Mouse (Mus musculus) Patski (cell line): ENCODE results near the gene Mbnl2. TPM values are rescaled to one million over a fixed set of nuclear protein-coding genes. Genes with fewer than 3 reads are reported as not detected.

Source experiments
- ATAC-seq: fragments of 100-300 bp; one replicate; pipeline ENCODE4 v1.8.0; 2021
- CTCF ChIA-PET: fragments of 350-600 bp; sonication (Branson Sonifier 250); formaldehyde crosslinking; loops from one replicate; lab custom pipeline; 2022; ENCODE audit warnings: inconsistent platforms; lab: Charles Lee
- POLR2A ChIA-PET: fragments of 350-600 bp; sonication (Branson Sonifier 250); formaldehyde crosslinking; loops from one replicate; lab custom pipeline; 2022; ENCODE audit warnings: antibody characterized with exemption, inconsistent platforms; lab: Charles Lee
- DNase-seq: peaks from one replicate; pipeline ENCODE4 v3.0.0-alpha.2; 2011; ENCODE audit warnings: low read depth, low spot score
- H3K27me3 ChIP-seq: fragments of 371-371 bp; one replicate; pipeline ENCODE4 v1.5.1; 2021
- CTCF ChIP-seq: fragments of 100-300 bp; IDR thresholded peaks from one replicate; pipeline ENCODE4 v1.5.1; 2021
- in situ Hi-C: fragments of 300-500 bp; cut with MboI; formaldehyde crosslinking; loops from 3 replicates; pipeline ENCODE4 v1.11.1; 2018; ENCODE audit warnings: low pct_unique_long_range_greater_than_20kb, mixed read lengths
- polyA plus RNA-seq: library from polyadenylated mRNA; unstranded; gene quantifications from one replicate; pipeline ENCODE4 v1.2.3, GENCODE M21; 2021

The Mbnl2 gene
- polyA plus RNA-seq, 1 experiment from 2014 or later = 132 TPM

- ATAC-seq (no peak), DNase-seq (no peak)
- in situ Hi-C loops = no loop called here
- POLR2A ChIA-PET = no interaction called here
- CTCF ChIA-PET = interaction anchor here (0.8 kb wide), 1 partner anchor 83 kb away, joined by 3 read pairs; no protein-coding TSS in a partner anchor
- no peaks in the 10 kb centered on the region for H3K27me3 ChIP-seq
- no peak for TF ChIP-seq CTCF
These were observed 87.0 kb downstream of the Mbnl2 start for GRCm38 (mm10) chr14:120362409-120362992.

GRCm38 (mm10) chr14:120363090-120363818 lies 87.8 kb downstream of the Mbnl2 start:
- ATAC-seq (no peak), DNase-seq (no peak)
- ChIA-PET CTCF (interaction anchor here (0.8 kb wide), 1 partner anchor 84 kb away, joined by 3 read pairs; no protein-coding TSS in a partner anchor), POLR2A (no interaction called here)
- TF ChIP-seq CTCF = no peak
- H3K27me3 ChIP-seq = no peaks in the 10 kb centered on the region
- in situ Hi-C loops = no loop called here

- CTCF ChIA-PET = interaction anchor here (0.5 kb wide), 1 partner anchor 43 kb away, joined by 4 read pairs; no protein-coding TSS in a partner anchor
- ATAC-seq (no peak), DNase-seq (no peak)
- POLR2A ChIA-PET = no interaction called here
- no peaks in the 10 kb centered on the region for H3K27me3 ChIP-seq
- no peak for TF ChIP-seq CTCF
- in situ Hi-C loops = no loop called here
These were observed 89.6 kb downstream of the Mbnl2 start for GRCm38 (mm10) chr14:120365088-120365487.

- H3K27me3 ChIP-seq = no peaks in the 10 kb centered on the region
- POLR2A ChIA-PET = no interaction called here
- ATAC-seq = no peak
- CTCF ChIA-PET = interaction anchor here (1.8 to 1.9 kb wide), 2 partner anchors 7 to 10 kb away, joined by 4 to 6 read pairs; no protein-coding TSS in a partner anchor
- no peak for DNase-seq
- no peak for TF ChIP-seq CTCF
- in situ Hi-C loops = no loop called here
These were observed 91.5 kb downstream of the Mbnl2 start for GRCm38 (mm10) chr14:120366962-120367361.

GRCm38 (mm10) chr14:120367589-120367988 lies 92.1 kb downstream of the Mbnl2 start:
- POLR2A ChIA-PET = no interaction called here
- DNase-seq (no peak), ATAC-seq (no peak)
- no peaks in the 10 kb centered on the region for H3K27me3 ChIP-seq
- TF ChIP-seq CTCF = no peak
- in situ Hi-C loops = no loop called here
- CTCF ChIA-PET = interaction anchor here (1.8 to 1.9 kb wide), 2 partner anchors 8 to 11 kb away, joined by 4 to 6 read pairs; no protein-coding TSS in a partner anchor

- in situ Hi-C loops = no loop called here
- ATAC-seq = no peak
- H3K27me3 ChIP-seq = no peaks in the 10 kb centered on the region
- ChIA-PET POLR2A (interaction anchor here (0.6 kb wide), 1 partner anchor 51 kb away, joined by 3 read pairs; no protein-coding TSS in a partner anchor), CTCF (interaction anchor here (1.1 to 1.9 kb wide), 3 partner anchors 9 to 88 kb away, joined by 3 to 6 read pairs (median 4); no protein-coding TSS in a partner anchor)
- DNase-seq = no peak
- TF ChIP-seq CTCF = no peak
These were observed 93.0 kb downstream of the Mbnl2 start for GRCm38 (mm10) chr14:120368456-120368855.

- ChIA-PET CTCF (interaction anchor here (1.1 to 1.9 kb wide), 3 partner anchors 9 to 89 kb away, joined by 3 to 6 read pairs (median 4); no protein-coding TSS in a partner anchor), POLR2A (no interaction called here)
- TF ChIP-seq CTCF = no peak
- ATAC-seq (no peak), DNase-seq (no peak)
- no peaks in the 10 kb centered on the region for H3K27me3 ChIP-seq
- in situ Hi-C loops = no loop called here
These were observed 93.5 kb downstream of the Mbnl2 start for GRCm38 (mm10) chr14:120368914-120369391.

- TF ChIP-seq CTCF = no peak
- H3K27me3 ChIP-seq = no peaks in the 10 kb centered on the region
- ChIA-PET POLR2A (no interaction called here), CTCF (no interaction called here)
- ATAC-seq (no peak), DNase-seq (no peak)
- in situ Hi-C loops = no loop called here
These were observed 94.6 kb downstream of the Mbnl2 start for GRCm38 (mm10) chr14:120370044-120370443.

GRCm38 (mm10) chr14:120370631-120371030 lies 95.2 kb downstream of the Mbnl2 start:
- DNase-seq = no peak
- POLR2A ChIA-PET = interaction anchor here (0.7 kb wide), 1 partner anchor 33 kb away, joined by 3 read pairs; no protein-coding TSS in a partner anchor
- H3K27me3 ChIP-seq = no peaks in the 10 kb centered on the region
- in situ Hi-C loops = no loop called here
- CTCF ChIA-PET = no interaction called here
- no peak for TF ChIP-seq CTCF
- ATAC-seq = no peak

GRCm38 (mm10) chr14:120371174-120371573 lies 95.7 kb downstream of the Mbnl2 start:
- TF ChIP-seq CTCF = no peak
- no peak for ATAC-seq
- DNase-seq = no peak
- in situ Hi-C loops = no loop called here
- ChIA-PET CTCF (no interaction called here), POLR2A (interaction anchor here (0.7 kb wide), 1 partner anchor 34 kb away, joined by 3 read pairs; no protein-coding TSS in a partner anchor)
- H3K27me3 ChIP-seq = no peaks in the 10 kb centered on the region
